Mouse (Mus musculus): ENCODE data around the gene Pde4dip.

DNA sequence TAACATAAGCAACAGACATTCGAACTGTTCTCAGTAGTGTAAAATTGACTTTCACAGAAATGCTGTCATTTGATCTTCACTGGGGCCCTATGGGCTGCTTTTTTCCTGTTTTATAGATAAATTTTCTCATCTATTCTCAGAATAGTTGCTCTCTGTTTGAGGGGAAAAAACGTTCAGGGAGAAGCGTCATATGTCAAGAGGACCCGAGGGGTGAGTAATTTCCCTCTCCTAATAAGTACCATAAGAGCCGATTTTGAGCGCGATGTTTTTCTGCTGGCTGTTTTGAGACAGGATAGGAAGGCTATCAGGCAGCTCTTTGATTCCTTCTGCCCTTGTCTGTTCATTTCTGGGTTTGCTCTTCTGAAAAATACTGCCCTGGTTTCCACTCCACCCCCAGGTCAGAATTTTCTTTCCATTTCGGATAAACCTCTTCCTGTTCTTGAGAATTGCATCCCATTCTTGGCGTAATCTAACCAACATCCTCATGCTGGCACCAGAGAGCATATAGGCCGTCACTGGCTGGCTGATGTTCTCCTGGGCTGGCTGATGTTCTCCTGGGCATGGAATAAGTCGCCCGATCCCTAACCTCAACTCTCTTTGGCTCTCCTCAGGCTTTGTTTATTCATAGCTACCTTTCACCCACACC is 41.8 kb upstream of the Pde4dip start:
- no peak for TF ChIP-seq GATA1 (IDR thresholded peaks at IDR 0.05; ENCODE audit: low read length)
- no peak for TF ChIP-seq TAL1 (IDR thresholded peaks at IDR 0.05; ENCODE audit: low read length)

Data from erythroblast, embryonic 14.5 days (primary cell).